Mouse (Mus musculus) stomach, adult 2 months (tissue): Measurements from ENCODE around the gene Cd81. TPM values are rescaled to one million over a fixed set of nuclear protein-coding genes. Genes with fewer than 3 reads are reported as not detected.

Experiments used
- polyA plus RNA-seq: library from polyadenylated mRNA; depleted of rRNA; stranded (reverse); fragments of >200 nt; gene quantifications from 2 replicates; pipeline ENCODE4 v1.2.3, GENCODE M21; 2012; rRNA removed

Gene Cd81
- 392 and 446 TPM in 2 replicates for polyA plus RNA-seq

GRCm38 (mm10) chr7:143052626-143053007, at the start of gene Cd81:
TSS of gene Cd81 (plus strand) at chr7:143052739.

GRCm38 (mm10) chr7:143004727-143005343, 47.7 kb upstream of the Cd81 start, which contains the start of gene Tspan32:
TSS of gene Tspan32 (plus strand) at chr7:143005046.

GRCm38 (mm10) chr7:143068882-143069591, 16.5 kb downstream of the Cd81 start, which contains the start of gene Tssc4:
TSS of gene Tssc4 (plus strand) at chr7:143069249.

GRCm38 (mm10) chr7:143094592-143095553, 42.3 kb downstream of the Cd81 start, which contains the start of gene Trpm5:
TSS of gene Trpm5 (minus strand) at chr7:143094642.

GRCm38 (mm10) chr7:143106062-143106461, 53.5 kb downstream of the Cd81 start, which contains the start of gene Kcnq1:
TSS of gene Kcnq1 (plus strand) at chr7:143106362.

Other genes with a start within 250 kb of the Cd81 start
- gene Th, start 121.6 kb upstream of the Cd81 start, polyA plus RNA-seq = 0.61 and 1.1 TPM in 2 replicates
- 3.2 and 6.1 TPM in 2 replicates for gene Ascl2, start 83.5 kb upstream of the Cd81 start, polyA plus RNA-seq
- 0.52 and 0.61 TPM in 2 replicates for gene Tspan32, start 47.7 kb upstream of the Cd81 start, polyA plus RNA-seq
- 56.9 and 66.4 TPM in 2 replicates for gene Tssc4, start 16.5 kb downstream of the Cd81 start, polyA plus RNA-seq
- gene Trpm5, start 41.9 kb downstream of the Cd81 start, polyA plus RNA-seq = 2.3 and 3.3 TPM in 2 replicates
- 26.5 and 50.9 TPM in 2 replicates for gene Kcnq1, start 53.6 kb downstream of the Cd81 start, polyA plus RNA-seq